Mouse (Mus musculus): ENCODE measurements around the gene Gm28042.

Gm28042 gene

GRCm38 (mm10) chr2:120012924-120013323, 14.4 kb upstream of the Gm28042 start:
- no peak for DNase-seq (ENCODE audit: low spot score)

DNA sequence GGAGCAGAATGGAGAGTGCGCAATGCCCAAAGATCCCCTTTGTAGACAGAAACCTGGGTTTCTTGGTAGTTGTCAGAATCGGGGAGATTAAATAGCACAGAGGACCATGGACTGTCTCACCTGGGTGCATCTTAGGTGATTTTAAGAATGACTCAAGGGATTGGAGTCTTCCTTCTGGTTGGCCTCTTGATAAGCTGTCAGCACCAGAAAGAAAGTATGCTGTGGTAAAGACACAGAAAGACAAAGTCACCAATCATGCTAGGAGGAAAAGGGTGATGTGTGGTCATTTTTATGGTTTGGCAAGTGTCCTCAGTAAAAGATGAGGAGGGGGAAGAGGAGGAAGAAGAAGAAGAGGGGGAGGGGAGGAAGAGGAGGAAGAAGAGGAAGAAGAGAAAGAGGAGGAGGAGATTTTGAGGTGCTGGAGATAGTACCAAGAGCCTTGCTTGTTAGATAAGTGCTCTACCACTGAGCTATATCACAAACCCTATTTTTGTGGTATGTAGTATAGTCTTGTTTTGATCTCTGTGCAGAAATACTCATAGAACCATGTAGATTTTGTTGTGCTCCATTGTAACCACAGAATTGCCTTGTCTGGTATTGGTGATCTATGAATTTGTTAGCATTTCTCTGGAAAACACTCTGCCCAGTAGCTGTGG, 13.3 kb upstream of the Gm28042 start:
- DNase-seq (ENCODE audit: low spot score), result no peak

GRCm38 (mm10) chr2:120015882-120016281, 11.4 kb upstream of the Gm28042 start:
- DNase-seq (ENCODE audit: low spot score), result no peak

- no peak for DNase-seq (ENCODE audit: low spot score)
These were observed 9.7 kb upstream of the Gm28042 start for GRCm38 (mm10) chr2:120017599-120017998.

DNA sequence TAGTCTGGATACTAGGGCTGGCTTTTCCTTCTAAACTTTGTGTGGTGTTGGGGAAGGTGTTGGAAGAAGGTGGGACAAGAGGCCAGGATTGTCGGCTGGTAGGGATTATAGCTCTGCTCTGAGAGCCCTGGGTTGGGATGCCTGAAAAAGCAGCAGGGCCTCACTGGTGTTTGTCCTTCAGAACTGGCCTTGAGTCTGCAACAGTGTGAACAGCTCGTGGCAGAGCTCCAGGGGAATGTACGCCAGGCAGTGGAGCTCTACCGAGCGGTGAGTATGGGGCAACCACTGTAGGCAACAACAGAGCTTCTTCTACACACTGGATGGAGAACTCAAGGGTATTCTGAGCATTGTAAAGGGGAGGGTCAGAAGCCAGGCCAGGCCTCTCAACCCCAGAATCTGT, 3.0 kb upstream of the Gm28042 start:
- no peak for DNase-seq (ENCODE audit: low spot score)

DNA sequence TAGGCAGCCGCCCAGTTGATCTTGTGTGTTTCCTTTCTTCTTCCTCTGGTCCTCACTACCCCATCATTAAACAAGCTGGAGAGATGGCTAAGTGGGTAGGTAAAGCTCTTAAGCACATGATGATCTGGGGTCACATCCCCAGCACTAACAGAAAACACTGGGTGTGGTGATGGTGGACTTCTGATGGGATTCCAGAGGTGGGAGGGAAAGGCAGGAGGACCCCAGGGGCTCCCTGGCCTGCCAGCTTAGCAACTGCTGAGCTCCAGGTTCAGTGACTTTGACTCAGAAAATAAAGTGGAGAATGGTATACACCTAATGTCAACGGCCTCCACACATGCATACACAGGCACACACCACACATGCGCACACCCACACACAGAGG, 648 bp downstream of the Gm28042 start:
- DNase-seq (ENCODE audit: low spot score), result no peak

DNA sequence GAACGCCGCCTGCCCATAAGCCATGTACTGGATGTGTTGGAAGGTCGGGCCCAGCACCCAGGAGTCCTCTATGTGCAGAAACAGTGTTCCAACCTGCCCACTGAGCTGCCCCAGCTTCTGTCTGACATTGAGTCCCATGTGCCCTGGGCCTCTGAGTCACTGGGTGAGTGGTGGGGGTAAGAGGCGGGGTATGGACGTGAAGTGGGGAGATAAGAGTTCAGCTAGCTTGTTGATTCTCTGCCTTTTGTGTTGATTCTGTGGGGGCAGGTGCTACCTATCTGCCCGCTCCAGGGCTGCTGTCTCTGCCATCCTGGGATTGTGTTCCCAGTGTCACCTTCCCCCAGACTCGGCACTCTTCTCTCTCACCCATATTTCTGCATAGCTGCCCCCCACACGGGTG, 3.1 kb downstream of the Gm28042 start:
- DNase-seq (ENCODE audit: low spot score), result no peak

GRCm38 (mm10) chr2:120032726-120033467, 5.6 kb downstream of the Gm28042 start, which contains the start of gene Pla2g4b:
TSS of gene Pla2g4b (plus strand) at chr2:120033417.
- DNase-seq (ENCODE audit: low spot score), result no peak

DNA sequence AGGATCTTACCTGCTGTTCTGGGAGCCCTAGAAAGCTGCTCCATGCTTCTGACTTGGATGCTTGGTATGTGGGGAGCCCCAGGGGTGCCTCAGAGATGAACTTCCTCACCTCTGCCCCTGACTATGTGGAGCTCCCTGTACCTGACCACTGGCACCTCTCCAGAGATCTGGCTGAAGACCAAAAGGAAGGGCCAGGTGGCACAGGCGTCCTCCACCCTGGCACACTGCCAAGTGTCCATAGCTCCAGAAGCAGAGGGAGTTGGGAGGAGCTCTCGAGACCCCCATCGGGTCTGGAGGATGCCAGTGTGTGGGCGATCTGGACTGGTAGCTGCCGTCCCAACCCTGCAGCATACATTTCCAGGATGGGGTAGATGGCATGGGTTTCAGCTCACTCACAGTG, 6.4 kb downstream of the Gm28042 start:
- DNase-seq (ENCODE audit: low spot score), result no peak

GRCm38 (mm10) chr2:120037744-120038143, 10.5 kb downstream of the Gm28042 start:
- DNase-seq (ENCODE audit: low spot score), result no peak

DNA sequence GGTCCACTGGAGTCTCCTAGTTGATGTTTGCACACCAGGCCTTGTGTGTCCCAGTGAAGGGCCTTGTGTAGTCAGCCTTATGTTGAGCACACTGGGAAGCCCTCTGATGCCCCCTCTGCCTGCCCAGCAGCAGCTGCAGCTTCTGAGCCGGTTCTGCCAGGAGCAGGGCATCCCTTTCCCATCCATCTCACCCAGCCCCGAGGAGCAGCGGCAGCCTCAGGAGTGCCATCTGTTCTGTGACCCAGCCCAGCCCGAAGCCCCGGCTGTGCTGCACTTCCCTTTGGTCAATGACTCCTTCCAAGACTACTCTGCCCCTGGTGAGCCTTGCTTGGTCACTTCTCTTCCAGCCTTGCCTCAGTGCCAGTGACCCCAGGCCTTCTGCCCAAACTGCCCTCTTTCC, 13.7 kb downstream of the Gm28042 start:
- no peak for DNase-seq (ENCODE audit: low spot score)

DNA sequence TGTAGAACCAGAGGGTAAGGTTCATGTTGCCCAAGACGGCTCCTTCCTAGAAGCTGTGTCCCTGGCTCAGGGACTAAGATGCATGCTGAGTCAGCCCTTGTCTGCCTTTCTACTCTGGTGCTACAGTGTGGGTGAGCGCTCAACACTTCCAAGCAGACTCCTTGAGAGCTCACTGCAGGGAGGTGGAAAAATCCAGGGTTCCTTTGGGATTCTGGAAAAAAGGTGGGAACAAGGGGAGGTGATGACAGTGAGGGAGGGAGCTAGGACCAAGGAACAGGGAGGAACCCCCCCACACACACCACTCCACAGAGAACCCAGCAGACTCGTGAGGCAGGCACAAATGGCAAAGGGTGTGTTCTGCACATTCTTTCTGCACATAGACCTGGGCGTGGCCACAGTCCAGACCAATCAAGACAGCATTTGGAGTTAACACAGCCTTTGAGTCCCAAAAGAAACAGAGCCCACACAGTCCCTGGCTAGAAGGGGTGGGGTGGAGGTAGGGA, 16.9 kb downstream of the Gm28042 start:
- DNase-seq (ENCODE audit: low spot score), result no peak

DNA sequence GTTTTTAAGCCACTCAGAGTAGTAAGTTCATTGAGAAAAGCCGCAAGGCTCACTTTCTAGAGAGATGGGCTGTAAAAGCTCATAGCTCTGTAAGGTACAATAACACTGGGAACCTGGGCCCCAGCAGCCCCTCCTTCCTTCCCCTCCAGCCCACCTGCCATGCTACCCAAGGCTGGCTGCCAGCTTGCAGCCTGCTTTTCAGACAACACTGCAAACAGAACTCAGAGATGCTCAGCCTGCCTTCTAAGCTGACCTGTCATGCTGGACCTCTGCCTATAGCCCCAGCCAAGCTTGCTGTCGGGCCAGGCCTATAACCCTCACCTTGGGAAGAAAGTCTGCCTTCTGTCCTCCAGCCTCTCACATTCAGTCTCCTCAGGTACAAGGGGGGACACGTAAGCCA, 17.4 kb downstream of the Gm28042 start:
- no peak for DNase-seq (ENCODE audit: low spot score)

- no peak for DNase-seq (ENCODE audit: low spot score)
These were observed 19.4 kb downstream of the Gm28042 start for GRCm38 (mm10) chr2:120046486-120047310.

DNA sequence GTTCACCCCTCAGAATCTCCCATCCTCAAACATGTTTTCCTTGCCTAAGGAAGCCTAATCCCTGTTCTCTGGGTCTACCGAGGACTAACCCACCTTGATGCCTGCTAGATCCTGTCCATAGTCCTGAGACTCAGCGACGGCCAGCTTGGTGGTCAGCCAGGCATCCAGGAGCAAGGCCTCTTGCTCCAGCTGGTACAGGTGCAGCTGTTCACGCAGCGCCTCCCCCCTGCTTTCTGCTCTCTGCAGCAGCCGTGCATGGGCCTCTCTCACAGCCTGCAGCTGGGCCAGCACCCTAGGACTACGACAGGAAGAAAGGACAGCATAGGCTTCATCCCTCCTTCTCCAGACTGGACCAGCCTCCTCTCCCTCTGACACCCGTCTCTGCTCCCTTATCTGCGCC, 20.9 kb downstream of the Gm28042 start:
- no peak for DNase-seq (ENCODE audit: low spot score)

GRCm38 (mm10) chr2:120049632-120050274, 22.5 kb downstream of the Gm28042 start:
- peak; percentile 56 for DNase-seq (ENCODE audit: low spot score)

DNA sequence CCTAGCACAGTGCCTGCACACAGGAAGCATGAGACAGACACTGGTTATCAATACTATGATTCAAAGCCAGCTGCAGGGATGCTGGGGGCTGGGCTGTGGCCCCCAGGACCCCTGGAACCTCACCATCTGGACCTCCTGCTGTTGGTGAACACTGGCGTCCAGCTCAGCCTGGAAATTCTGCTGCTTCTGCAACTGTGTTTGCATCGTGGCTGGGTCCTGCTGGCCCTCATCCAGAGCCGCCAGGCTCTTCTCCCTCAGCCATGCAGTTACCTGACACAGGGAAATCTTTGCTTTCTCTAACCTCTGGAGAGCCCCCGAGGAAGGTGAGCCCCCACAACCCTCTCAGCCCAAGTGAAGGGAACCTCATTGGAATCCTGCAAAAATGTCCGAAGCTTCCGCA, 24.1 kb downstream of the Gm28042 start:
- DNase-seq (ENCODE audit: low spot score), result no peak

DNA sequence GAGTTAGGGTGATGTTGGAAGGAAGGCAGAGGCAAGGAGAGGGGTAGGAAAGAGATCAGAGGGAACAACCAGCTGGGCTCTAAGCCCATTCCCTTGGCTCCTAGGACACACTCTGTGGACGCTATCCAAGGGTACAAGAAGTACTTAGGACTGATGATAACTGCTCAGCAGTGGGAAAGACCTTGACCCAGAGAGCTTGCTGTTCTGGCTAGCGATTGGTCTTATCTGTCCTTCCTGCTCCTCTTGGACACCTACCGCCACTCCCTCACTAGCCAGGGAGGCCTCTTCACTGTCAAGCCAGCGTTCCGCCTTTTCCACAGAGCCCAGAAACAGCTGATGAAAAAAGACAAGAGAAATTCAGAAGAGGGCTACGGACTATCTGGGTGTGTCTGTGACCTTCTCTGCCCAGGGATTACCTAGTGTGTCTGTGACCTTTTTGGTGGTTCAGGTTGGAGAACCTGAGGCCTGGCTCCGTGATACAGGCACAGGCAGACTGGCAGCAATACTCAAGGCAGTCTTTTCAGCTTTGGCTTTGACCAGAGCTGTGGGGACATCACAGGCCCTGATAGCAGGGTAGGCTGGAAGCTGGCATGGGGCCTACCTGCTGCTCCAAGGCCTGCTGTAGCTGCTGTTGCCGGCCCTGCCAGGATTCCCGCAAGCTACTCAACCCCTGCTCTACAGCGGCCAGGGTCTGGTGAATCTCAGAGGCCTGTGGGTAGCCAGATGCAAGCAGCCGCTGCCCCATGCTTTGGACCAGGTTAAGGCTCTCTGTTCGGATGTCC, 27.7 kb downstream of the Gm28042 start:
- DNase-seq (ENCODE audit: low spot score), result no peak

- no peak for DNase-seq (ENCODE audit: low spot score)
These were observed 28.6 kb downstream of the Gm28042 start for GRCm38 (mm10) chr2:120055923-120056322.

DNA sequence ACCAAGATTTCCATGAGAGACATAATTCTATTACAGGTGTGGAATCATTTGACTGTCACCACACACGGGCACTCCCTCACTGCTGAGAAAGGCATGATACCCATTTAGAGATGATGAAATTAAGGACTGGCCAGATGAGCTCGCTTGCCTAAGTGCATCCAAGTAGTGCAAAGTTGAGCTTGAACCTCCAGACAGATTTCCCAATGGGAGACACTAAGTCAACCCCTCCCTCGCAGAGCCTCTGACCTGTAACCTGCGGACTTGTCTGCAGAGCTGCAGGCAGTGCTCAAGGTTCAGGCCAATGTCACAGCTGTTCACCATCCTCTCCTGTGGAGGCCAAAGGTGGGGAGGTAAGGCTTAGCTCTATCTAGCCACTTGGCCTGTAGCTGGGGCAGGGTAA, 31.5 kb downstream of the Gm28042 start:
- no peak for DNase-seq (ENCODE audit: low spot score)

DNA sequence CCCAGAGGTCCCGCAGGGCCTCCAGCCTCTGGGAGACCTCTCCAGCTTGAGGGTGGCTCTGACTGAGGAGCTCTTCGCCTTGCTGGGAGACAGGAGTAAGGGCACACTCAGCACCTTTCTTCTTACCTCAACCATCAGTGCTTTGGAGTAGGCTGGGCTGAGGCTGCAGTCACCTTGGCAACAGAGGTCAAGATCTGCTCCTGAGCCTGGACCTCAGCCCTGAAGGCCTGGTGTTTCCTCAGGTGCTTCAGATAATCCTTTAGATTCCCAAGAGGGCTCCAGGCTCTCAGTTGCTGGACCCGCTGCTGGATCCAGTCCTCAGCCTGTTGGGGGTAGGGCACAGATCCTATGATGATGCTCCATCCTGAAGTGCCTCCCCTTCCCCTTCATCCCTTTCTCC, 32.2 kb downstream of the Gm28042 start:
- DNase-seq (ENCODE audit: low spot score), result no peak

All from MN1 (cell line).